Mouse (Mus musculus): ENCODE measurements around the gene Aldh5a1. TPM values are rescaled to one million over a fixed set of nuclear protein-coding genes. Genes with fewer than 3 reads are reported as not detected.

The Aldh5a1 gene
- 1.3 TPM for polyA plus RNA-seq (2015; fragmentation: Illumina TruSeq; extraction: RNeasy Lipid Tissue Mini Kit (QIAGEN cat#74804); ENCODE audit: insufficient read depth, low replicate concordance)

GRCm38 (mm10) chr13:24937108-24937838, at the start of gene Aldh5a1:
Gene Aldh5a1 (minus strand): TSS chr13:24937661.

GRCm38 (mm10) chr13:24942512-24943282, 5.2 kb upstream of the Aldh5a1 start, which contains the start of gene Gpld1:
Gene Gpld1 (plus strand): TSS chr13:24943152.

Other genes with a start within 250 kb of the Aldh5a1 start
- gene Armh2, start 196.4 kb downstream of the Aldh5a1 start, polyA plus RNA-seq (2015; fragmentation: Illumina TruSeq; extraction: RNeasy Lipid Tissue Mini Kit (QIAGEN cat#74804); ENCODE audit: insufficient read depth, low replicate concordance), result 0.30 TPM
- 38.0 TPM for gene Gmnn, start 175.7 kb downstream of the Aldh5a1 start, polyA plus RNA-seq (2015; fragmentation: Illumina TruSeq; extraction: RNeasy Lipid Tissue Mini Kit (QIAGEN cat#74804); ENCODE audit: insufficient read depth, low replicate concordance)
- 290 TPM for gene BC005537, start 136.0 kb downstream of the Aldh5a1 start, polyA plus RNA-seq (2015; fragmentation: Illumina TruSeq; extraction: RNeasy Lipid Tissue Mini Kit (QIAGEN cat#74804); ENCODE audit: insufficient read depth, low replicate concordance)
- 41.1 TPM for gene Acot13, start 106.1 kb downstream of the Aldh5a1 start, polyA plus RNA-seq (2015; fragmentation: Illumina TruSeq; extraction: RNeasy Lipid Tissue Mini Kit (QIAGEN cat#74804); ENCODE audit: insufficient read depth, low replicate concordance)
- 65.7 TPM for gene Tdp2, start 106.0 kb downstream of the Aldh5a1 start, polyA plus RNA-seq (2015; fragmentation: Illumina TruSeq; extraction: RNeasy Lipid Tissue Mini Kit (QIAGEN cat#74804); ENCODE audit: insufficient read depth, low replicate concordance)
- not detected for gene D130043K22Rik, start 92.5 kb downstream of the Aldh5a1 start, polyA plus RNA-seq (2015; fragmentation: Illumina TruSeq; extraction: RNeasy Lipid Tissue Mini Kit (QIAGEN cat#74804); ENCODE audit: insufficient read depth, low replicate concordance)
- 0.23 TPM for gene Gpld1, start 5.5 kb upstream of the Aldh5a1 start, polyA plus RNA-seq (2015; fragmentation: Illumina TruSeq; extraction: RNeasy Lipid Tissue Mini Kit (QIAGEN cat#74804); ENCODE audit: insufficient read depth, low replicate concordance)
- 34.8 TPM for gene Mrs2, start 82.7 kb upstream of the Aldh5a1 start, polyA plus RNA-seq (2015; fragmentation: Illumina TruSeq; extraction: RNeasy Lipid Tissue Mini Kit (QIAGEN cat#74804); ENCODE audit: insufficient read depth, low replicate concordance)
- gene Dcdc2a, start 118.3 kb upstream of the Aldh5a1 start, polyA plus RNA-seq (2015; fragmentation: Illumina TruSeq; extraction: RNeasy Lipid Tissue Mini Kit (QIAGEN cat#74804); ENCODE audit: insufficient read depth, low replicate concordance), result not detected

All from spleen, adult 10 weeks (tissue).